Mouse (Mus musculus) frontal cortex, postnatal 10 days (tissue): Measurements from ENCODE around the gene Grik2.
"Not testable (repeated sequence)": the region's sequence is repeated elsewhere in the genome, so short reads cannot be mapped to it uniquely, and the experiment has no call there.

Source experiments
- DNase-seq, 2 experiments: peaks; one replicate each; pipeline ENCODE4 v3.0.0; 2022; ENCODE audit warnings: low spot score in 2 of 2, mixed read lengths in 1 of 2

Gene Grik2

DNA sequence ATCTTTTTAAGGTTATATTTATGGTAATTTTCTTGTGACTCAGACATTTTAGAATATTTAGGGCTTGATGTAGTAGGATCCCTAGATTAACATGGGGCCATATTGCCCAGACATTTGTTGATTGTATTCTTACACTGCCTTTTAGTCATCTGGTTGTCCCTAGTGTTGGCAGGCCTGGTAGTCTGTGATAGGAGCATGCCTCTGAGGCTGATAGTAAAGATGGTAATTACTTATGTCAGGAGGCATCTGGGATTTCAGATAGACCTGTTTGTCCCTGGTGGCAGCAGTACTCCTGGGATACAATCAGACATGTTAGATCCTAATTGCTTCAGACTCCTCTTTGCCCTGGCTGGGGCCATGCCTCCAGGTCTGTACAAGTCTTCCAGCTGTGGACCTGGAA is 423.3 kb downstream of the Grik2 start:
- no peak for DNase-seq

DNA sequence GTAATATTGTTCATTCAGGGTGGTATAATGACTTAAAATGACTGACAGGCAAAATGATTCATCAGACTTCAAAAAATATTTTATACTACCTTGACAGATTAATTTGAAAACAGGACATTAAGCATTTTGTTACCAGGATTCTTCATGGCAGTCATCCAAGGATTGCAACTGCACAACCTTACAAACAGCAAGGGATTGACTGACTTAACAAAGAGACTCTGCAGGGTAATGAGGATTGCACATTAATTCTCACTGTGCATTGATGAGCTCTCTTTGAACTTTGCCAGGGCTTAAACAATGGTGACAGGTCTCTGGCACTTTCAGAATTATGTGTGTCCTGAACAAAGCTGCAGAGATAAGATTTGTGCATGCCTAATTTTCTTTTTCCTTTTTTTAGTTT is 466.2 kb downstream of the Grik2 start:
- DNase-seq: no peak

DNA sequence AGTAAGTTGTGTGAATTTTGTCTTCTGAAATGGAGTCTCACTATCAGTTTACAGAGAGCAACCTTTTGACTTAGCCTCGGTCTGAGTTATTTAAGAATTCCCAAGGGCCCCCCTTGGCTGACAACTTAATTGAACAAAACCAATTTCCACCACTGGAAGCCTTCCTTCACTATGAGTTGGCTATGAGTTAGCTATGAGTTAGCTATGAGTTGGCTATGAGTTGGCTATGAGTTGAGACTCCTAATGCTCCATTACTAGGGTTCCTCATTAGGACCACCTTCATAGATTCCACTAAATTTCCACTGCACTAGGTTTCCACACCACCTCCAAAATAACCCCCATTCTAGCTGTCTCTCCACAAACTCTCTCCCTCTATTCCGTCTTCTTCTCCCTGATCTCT is 468.7 kb downstream of the Grik2 start:
- no peak for DNase-seq

DNA sequence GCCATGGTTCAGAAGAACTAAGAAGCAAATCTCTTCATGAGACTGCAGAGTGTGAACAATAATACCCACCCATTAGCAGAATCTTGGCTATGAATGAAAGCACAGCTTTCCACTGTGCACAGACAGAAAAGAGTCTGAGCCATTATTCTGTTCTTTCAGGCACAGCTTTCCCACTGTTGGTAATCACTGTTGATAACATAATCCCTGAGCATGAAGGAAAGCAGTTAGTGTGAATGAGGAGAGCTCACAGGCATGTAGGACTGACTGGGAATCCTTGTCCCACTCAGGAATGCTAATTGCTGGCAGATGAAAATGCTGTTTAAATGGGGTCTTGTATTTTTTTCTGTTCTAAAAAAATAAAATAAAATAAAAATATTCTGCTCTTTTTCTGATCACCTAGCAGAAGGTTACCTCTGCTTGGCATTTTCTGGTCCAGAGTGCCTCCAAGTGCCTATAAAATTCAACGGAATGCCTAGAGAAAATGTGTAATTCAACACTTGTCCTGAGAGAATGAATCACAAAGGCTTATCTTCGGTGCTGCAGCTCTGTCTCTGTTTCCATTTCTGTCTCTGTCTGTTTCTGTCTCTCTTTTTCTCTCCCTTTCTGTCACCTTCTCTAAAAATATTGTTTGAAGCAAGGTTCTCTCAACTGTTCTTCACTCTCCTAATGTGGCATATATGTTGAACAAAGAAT is 532.2 kb downstream of the Grik2 start:
- no peak for DNase-seq

DNA sequence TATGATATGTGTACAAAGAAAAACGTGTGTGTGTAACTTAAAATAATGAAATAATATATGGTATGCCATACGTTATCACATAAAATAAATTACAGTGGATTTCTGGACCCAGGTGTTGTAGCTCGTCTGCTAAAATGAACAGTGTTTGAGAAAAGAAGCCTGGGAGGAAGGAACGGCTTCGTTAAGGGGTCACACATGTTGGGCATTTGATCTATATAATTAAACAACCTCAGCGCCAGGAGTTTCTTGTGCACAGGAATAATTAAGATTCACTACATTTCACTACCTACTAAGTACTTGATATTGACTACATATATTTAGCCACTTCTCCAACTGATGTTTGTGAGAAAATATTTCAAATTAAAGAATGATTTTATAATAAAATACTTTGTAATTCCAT is 551.2 kb downstream of the Grik2 start:
- not testable (repeated sequence) for DNase-seq

DNA sequence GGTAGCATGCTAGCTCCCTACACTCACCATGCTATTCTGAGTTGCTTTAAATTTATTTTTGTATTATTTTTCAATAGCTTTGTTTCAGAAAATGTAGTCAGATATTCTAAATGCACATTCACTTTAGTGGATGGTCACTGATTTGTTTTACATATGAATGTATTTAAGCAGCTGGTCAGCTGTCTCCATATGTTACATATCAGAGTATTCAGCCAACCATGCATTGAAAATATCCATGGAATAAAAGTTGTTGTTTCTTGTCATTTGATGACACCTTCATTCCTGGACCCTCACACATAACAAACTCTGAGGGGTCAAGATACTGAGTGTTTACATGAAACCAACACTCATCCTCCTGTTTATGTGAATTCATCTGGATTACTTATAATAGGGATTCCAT is 551.7 kb downstream of the Grik2 start:
- DNase-seq: not testable (repeated sequence)

DNA sequence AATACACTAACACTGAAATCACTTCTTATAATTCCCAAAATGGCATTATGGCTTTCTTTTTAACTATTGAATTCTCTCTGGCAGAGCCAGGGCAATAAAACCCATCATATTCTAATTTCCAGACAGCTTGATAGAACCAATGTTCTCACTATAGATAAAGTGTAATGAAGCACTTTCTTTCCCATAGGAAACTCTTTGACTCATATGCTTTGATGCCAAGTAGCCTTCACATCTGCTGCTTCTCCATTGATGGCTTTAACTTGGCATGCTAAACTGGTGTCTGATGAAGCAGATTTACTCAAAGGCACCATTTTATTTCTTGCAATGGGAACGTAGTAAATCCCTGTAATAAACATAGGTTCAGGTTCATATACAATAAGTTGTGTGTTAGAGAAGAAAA is 568.5 kb downstream of the Grik2 start:
- DNase-seq: no peak

DNA sequence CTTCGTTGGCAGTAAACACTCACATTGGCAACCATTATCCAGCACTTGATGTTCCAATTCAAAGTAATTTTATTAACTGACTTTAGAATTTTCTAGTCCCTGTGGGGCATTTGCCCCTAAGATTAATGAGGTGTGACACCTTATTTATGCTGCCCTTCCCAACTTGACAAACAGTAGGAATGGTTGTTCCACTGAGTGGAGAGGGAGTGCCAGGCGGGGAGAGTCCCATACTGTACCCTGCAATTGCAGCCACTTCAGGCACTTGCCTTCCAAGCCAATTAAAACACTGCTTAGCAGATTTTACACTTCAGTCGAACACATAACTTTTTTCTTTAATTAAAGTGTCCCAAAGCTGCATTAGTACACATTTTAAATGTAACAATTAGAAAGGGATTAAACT is 568.9 kb downstream of the Grik2 start:
- DNase-seq: no peak

DNA sequence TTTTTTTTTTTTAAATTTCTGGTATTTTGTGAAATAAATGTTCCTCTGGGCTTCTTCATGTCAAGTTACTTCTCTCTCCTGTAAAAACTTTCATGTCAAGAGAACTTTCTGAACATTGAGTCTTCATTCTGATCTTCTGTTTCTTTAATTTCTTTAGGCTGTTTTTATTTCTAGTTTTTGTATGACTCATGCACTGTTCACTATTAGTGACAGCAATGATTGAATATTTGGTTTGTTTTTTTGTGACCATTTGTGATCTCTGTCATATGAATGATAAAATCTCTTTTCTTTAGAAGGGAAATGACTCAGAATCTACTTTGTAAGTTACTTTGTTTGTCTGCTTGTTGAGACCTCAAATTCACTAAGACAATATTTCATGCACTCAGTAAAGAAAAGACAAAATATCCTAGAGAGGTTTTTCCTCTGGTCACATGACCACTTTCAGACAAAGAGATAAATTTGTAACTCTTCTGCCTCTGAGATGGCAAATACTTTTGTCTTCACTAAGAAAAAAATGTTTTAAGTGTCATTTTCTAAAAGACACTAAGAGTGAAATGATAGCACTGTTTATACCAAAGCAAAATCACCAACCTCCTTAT is 596.7 kb downstream of the Grik2 start:
- DNase-seq: no peak

DNA sequence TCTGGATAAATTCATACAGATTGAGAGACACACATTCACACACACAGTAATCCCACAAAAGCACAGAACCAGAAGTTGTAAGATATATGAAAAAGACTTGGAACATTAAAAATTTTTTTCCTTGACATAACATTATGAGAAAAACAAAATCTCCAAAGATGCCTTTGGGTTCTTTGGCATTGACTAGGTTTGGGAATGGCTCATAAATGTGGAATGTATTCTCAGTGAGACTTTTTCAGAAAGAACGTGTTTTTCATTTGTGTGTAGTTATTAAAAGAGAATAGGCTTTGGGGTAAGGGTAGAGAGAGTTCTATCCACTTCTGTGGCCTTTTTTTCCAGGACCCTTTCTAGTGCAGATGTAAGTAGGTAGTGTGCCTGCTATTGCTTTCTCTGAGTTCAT is 597.3 kb downstream of the Grik2 start:
- DNase-seq: no peak

DNA sequence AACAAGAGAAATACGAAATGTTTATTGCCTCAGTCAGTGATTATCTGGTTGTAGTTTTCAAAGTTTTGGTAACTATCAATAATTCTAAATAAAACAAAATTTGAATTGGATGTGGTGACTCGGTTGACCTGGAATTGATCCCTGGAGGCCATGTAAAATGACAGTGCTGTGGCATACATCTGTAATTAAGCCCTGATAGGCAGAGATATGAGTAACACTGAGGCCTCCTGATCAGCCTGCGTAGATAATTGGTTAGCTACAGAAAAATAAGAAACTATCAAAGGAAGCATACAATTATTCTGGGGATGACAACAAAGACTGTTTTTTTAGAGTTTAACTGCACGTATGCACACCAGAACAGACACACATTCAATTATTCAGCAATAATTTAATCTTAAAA is 634.4 kb downstream of the Grik2 start:
- no peak for DNase-seq

DNA sequence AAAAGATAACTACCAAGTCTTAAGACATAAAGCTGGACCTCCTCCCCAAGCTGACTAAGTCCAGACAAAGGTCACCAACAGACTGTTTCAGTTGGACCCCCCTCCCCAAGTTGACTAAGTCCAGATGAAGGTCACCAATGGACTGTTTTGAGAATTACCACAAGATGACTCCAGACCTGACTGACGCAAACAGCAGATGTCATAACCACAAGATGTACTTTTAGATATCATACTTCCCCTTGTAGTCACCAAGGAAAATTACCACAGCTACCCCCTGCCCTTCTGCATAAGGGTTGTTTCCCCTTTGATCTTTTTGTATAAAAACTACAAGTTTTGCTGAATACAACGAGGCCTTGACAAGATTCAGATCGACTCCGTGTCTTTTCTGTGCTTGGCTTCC is 637.1 kb downstream of the Grik2 start:
- DNase-seq: not testable (repeated sequence)

DNA sequence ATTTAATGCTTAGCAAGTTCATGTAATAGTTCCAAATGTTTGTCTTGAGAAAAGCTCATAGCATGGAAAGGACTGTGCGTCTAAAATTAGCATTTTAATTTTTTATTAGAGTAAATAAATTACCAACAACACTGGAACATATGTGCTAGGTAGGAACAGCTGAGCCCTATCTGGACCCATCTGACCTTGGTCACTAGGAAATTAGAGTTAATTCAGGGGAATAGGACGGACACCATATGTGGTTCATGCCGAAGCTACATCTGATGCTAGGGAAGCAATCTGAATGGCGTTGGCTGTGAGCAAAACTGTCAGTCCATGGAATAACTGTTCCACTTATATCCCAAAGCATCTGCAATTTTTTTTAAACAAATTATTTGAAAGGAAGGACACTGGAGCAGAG is 638.9 kb downstream of the Grik2 start:
- DNase-seq: no peak

DNA sequence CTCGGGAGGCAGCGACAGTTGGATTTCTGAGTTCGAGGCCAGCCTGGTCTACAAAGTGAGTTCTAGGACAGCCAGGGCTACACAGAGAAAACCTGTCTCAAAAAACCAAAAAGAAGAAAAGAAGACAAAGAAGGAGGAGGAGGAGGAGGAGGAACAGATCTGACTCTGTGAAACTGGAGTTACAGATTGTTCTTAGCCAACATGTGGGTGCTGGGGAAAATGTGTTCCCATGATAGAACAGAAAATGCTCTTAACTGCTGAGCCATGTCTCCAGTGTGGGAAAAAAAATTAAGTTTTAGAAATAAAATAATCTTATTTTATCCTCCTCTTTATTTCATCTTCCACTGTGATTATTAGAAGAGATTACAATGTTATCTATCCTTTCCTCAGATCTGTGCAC is 645.9 kb downstream of the Grik2 start:
- DNase-seq: no peak

DNA sequence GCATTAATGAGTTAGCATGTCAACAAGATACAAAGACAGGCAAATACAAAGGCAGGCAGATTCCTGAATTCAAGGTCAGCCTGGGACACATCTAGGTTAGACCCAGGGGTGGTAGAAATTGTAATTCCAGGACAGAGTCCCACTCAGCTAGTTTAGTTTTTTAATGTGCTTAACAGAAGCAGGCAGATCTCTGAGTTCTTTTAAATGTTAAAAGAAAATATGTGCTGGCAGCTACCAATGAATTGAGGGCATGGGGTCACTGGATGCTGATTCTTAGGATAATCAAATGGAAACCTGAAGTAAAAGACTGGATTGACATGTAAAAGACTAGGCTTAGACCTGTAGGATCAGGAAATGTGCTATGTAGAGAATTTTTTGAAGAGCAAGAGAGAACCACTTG is 651.8 kb downstream of the Grik2 start:
- DNase-seq: no peak

DNA sequence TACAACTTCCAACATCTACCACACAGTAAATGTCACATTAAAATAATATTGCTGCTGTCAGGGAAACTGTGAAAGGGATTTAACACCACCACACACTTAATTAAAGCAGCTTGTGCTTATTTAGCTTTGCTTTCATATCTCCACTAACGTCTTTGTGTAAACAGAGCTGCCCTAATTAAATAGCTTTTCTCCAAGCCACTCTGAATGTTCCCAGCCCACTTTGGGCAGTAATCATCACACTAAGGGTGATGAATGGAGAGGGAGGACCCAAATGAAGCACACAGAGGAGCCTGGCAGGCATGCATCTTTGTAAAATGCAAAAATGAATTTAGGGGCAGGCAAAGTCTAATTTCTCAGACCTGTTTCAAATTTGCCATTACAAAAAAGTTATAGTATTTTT is 657.3 kb downstream of the Grik2 start:
- DNase-seq: no peak

DNA sequence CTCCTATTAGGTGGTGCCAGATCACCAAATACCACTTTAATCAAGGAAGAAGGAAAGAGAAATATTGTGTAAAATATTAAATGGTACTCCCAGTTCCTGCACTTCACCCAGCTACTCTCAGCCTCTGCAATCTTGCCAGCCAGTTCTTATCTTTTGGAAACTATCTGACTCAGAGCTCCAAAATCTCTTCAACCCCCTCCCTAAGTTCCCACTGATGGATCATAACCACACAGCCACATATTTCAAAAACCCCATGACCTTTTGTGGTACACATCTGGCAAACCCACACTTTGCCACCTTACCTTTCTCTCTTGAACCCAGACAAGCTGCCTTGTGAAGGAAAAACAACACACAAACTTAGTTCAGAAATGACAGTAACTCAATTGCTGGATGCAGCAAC is 738.2 kb downstream of the Grik2 start:
- DNase-seq: no peak

DNA sequence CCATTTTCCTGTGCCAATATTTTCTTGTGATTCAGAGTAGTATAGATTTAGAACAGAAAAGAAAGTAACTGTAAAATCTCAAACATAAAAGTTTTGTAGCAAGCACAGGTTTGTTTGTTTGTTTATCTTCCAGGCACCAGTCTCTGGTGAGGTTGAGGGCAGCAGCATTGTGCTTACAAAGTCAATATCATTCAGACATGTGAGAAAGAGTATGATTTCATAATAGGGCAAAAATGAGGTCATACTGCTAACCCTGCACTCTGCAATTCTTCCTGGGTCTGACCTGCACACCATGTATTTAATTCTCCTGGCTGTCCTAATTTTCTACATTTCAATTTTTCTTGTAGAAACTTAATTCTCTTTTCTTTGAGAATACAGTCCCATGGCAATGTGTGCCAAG is 739.2 kb downstream of the Grik2 start:
- no peak for DNase-seq
